Mouse (Mus musculus) lung, embryonic 14.5 days (tissue): ENCODE data around the gene Fam71f1. TPM values are rescaled to one million over a fixed set of nuclear protein-coding genes. Genes with fewer than 3 reads are reported as not detected.

Experiments used
- ATAC-seq: fragments of 200-750 bp; cut with Nextera tagmentation; 2 replicates; pipeline ENCODE4 v1.8.0; 2017; ENCODE audit warnings: mild to moderate bottlenecking, moderate TSS enrichment, moderate library complexity; ENCODE audit not compliant: insufficient read depth
- DNase-seq: peaks from one replicate; pipeline ENCODE4 v3.0.0-alpha.2; 2015
- H3K27ac ChIP-seq: fragments of 300-500 bp; sonication (generic); 2 replicates; pipeline ENCODE4 v1.5.1; 2014; ENCODE audit warnings: low read depth, mild to moderate bottlenecking, moderate library complexity
- H3K27me3 ChIP-seq: fragments of 300-500 bp; sonication (generic); 2 replicates; pipeline ENCODE4 v1.6.1; 2014; ENCODE audit warnings: low read length, control low read depth; ENCODE audit not compliant: insufficient read depth
- H3K36me3 ChIP-seq: fragments of 300-500 bp; sonication (generic); 2 replicates; pipeline ENCODE4 v1.6.1; 2014; ENCODE audit warnings: control low read depth; ENCODE audit not compliant: insufficient read depth
- H3K4me1 ChIP-seq: fragments of 300-500 bp; sonication (generic); 2 replicates; pipeline ENCODE4 v1.6.1; 2014; ENCODE audit warnings: antibody characterized with exemption, control low read depth; ENCODE audit not compliant: insufficient read depth
- H3K4me2 ChIP-seq: fragments of 300-500 bp; sonication (generic); 2 replicates; pipeline ENCODE4 v1.6.1; 2014; ENCODE audit warnings: mild to moderate bottlenecking
- H3K4me3 ChIP-seq: fragments of 300-500 bp; sonication (generic); 2 replicates; pipeline ENCODE4 v1.5.1; 2014; ENCODE audit warnings: low read depth, low read length
- H3K9ac ChIP-seq: fragments of 300-500 bp; sonication (generic); 2 replicates; pipeline ENCODE4 v1.6.1; 2014
- H3K9me3 ChIP-seq: fragments of 300-500 bp; sonication (generic); 2 replicates; pipeline ENCODE4 v1.6.1; 2016; ENCODE audit warnings: low read depth, low read length, control low read depth
- CTCF ChIP-seq: IDR thresholded peaks from 2 replicates; pipeline ENCODE4 v1.5.1; 2016; ENCODE audit warnings: antibody characterized with exemption, low read depth
- whole genome bisulfite sequencing: fragments of 180-500 bp; shearing (Covaris S2); extraction: QIAGEN DNeasy Blood & Tissue Kit; methylation state at CpG from one replicate; pipeline ENCODE4 v1.1.7; 2014; 5-methylcytosine and 5-hydroxymethylcytosine counted together
- polyA plus RNA-seq: library from polyadenylated mRNA; unstranded; fragments of >200 nt; fragmentation: Nextera tagmentation; extraction: Ambion mirVana; gene quantifications from 2 replicates; pipeline ENCODE4 v1.2.1, GENCODE M21; 2014

Fam71f1 gene
- polyA plus RNA-seq, 1 experiment from 2014 or later: not detected

DNA sequence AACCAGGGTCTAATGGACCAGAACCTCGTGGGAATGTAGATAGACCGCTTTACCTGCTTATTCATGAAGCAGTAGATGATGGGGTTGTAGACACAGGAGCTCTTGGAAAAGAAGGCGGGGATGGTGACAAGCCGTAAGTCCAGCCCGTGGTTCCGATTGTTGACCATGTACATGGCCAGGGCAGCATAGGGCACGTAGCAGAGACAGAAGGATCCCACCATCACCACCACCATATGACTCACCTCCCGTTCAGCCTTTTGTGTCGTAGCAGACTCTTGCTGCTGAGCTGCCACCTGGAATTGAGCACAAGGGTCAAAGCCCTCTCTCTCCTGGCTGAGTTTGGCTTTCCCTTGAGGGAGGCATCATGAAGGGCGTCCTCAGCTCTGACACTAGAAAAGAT lies 59.7 kb downstream of the Fam71f1 start:
- DNase-seq: no peak
- Histone ChIP-seq H3K4me3 (no peak overlapping the region), H3K36me3 (peaks cover 48% of the 10 kb centered on the region), H3K9me3 (no peaks in the 10 kb centered on the region), H3K4me2 (no peak overlapping the region), H3K27ac (no peak overlapping the region), H3K27me3 (no peaks in the 10 kb centered on the region), H3K9ac (no peak overlapping the region), H3K4me1 (no peaks in the 10 kb centered on the region)
- TF ChIP-seq CTCF: no peak
- 93% methylated on average over 10 of the region's 10 CpGs for WGBS
- peak; percentile 33; the same call in 1 of the 2 replicates for ATAC-seq

DNA sequence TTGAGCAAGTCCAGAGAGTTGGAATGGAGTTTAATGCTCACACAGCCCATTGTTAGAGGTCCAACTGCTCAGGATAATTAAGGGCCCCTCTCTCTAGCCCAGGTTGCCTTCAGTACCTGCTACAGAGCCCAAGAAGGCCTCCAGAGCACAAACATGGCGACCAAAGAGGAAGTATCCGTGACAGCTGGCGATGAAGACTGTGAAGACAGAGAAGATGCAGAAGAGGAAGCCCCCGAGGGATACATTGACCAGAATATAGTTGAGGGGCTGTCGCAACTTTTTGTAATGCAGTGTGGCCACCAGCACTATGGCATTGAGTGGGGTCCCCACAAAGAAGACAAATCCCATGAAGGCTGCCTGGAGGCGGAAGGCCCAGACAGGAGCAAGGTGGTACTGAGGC lies 61.0 kb downstream of the Fam71f1 start:
- Histone ChIP-seq H3K36me3 (peaks cover 35% of the 10 kb centered on the region), H3K9ac (no peak overlapping the region), H3K27me3 (no peaks in the 10 kb centered on the region), H3K4me3 (no peak overlapping the region), H3K27ac (no peak overlapping the region), H3K4me2 (no peak overlapping the region), H3K9me3 (no peaks in the 10 kb centered on the region), H3K4me1 (no peaks in the 10 kb centered on the region)
- no peak for DNase-seq
- TF ChIP-seq CTCF: no peak
- no peak for ATAC-seq
- WGBS: 95% methylated on average over 6 of the region's 6 CpGs

DNA sequence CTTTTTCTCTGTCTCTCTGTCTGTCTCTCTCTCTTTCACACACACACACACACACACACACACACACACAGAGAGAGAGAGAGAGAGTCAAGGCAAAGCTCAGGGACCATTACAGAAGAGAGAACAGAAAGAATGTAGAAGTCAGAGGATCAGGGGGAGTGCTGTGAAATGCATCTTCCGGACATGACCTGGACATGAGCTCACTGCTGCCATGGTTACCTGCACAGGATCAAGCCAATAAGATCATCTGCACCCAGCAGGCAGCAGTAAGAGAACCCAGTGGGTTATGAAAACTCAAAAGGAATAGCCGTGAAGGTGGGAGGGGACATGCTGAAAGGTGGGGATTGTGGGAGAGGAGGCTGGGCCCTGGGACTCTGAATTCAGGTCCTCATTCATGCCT lies 63.5 kb downstream of the Fam71f1 start:
- Histone ChIP-seq H3K4me3 (no peak overlapping the region), H3K27me3 (no peaks in the 10 kb centered on the region), H3K4me1 (no peaks in the 10 kb centered on the region; the same call in 1 of the 2 replicates), H3K9ac (no peak overlapping the region), H3K4me2 (no peak overlapping the region), H3K36me3 (peaks cover 11% of the 10 kb centered on the region; the same call in 1 of the 2 replicates), H3K9me3 (no peaks in the 10 kb centered on the region), H3K27ac (no peak overlapping the region)
- WGBS: 49% methylated on average over 2 of the region's 2 CpGs
- TF ChIP-seq CTCF: no peak
- DNase-seq (no peak), ATAC-seq (no peak)

Other genes starting within 250 kb of the Fam71f1 start
- 50.9 and 55.1 TPM in 2 replicates for gene Rbm28, start 154.1 kb upstream of the Fam71f1 start, polyA plus RNA-seq
- gene Prrt4, start 139.6 kb upstream of the Fam71f1 start, polyA plus RNA-seq: 0.93 and 1.2 TPM in 2 replicates
- 49.3 and 51.6 TPM in 2 replicates for gene Impdh1, start 102.8 kb upstream of the Fam71f1 start, polyA plus RNA-seq
- 40.4 and 40.5 TPM in 2 replicates for gene Hilpda, start 46.7 kb upstream of the Fam71f1 start, polyA plus RNA-seq
- 0.42 and 0.47 TPM in 2 replicates for gene Fam71f2, start 39.5 kb upstream of the Fam71f1 start, polyA plus RNA-seq
- gene Calu, start 28.9 kb downstream of the Fam71f1 start, polyA plus RNA-seq: 451 and 469 TPM in 2 replicates
- 0.61 and 0.84 TPM in 2 replicates for gene Opn1sw, start 69.3 kb downstream of the Fam71f1 start, polyA plus RNA-seq
- 15.3 and 15.8 TPM in 2 replicates for gene Ccdc136, start 77.2 kb downstream of the Fam71f1 start, polyA plus RNA-seq
- 8.8 and 10.1 TPM in 2 replicates for gene Flnc, start 114.1 kb downstream of the Fam71f1 start, polyA plus RNA-seq
- 182 and 184 TPM in 2 replicates for gene Atp6v1f, start 148.6 kb downstream of the Fam71f1 start, polyA plus RNA-seq
- gene Atp6v1fnb, start 152.3 kb downstream of the Fam71f1 start, polyA plus RNA-seq: not detected in 2 replicates
- 17.3 and 22.0 TPM in 2 replicates for gene Kcp, start 188.8 kb downstream of the Fam71f1 start, polyA plus RNA-seq
- gene Irf5, start 207.5 kb downstream of the Fam71f1 start, polyA plus RNA-seq: 3.7 and 4.2 TPM in 2 replicates